Mouse (Mus musculus) neural tube, embryonic 14.5 days (tissue): Measurements from ENCODE around the gene Sfxn3. TPM values are rescaled to one million over a fixed set of nuclear protein-coding genes. Genes with fewer than 3 reads are reported as not detected.
"Not testable (repeated sequence)": the region's sequence is repeated elsewhere in the genome, so short reads cannot be mapped to it uniquely, and the experiment has no call there.

Experiments used
- ATAC-seq: fragments of 200-750 bp; cut with Nextera tagmentation; 2 replicates; pipeline ENCODE4 v1.8.0; 2017; ENCODE audit warnings: low read depth, mild to moderate bottlenecking, moderate TSS enrichment, moderate library complexity
- H3K27ac ChIP-seq: fragments of 300-500 bp; sonication (generic); 2 replicates; pipeline ENCODE4 v1.5.1; 2014; ENCODE audit warnings: low read depth, mild to moderate bottlenecking, control low read depth, low read length, moderate library complexity, mixed read lengths
- H3K27me3 ChIP-seq: fragments of 300-500 bp; sonication (generic); 2 replicates; pipeline ENCODE4 v1.6.1; 2014; ENCODE audit warnings: low read length; ENCODE audit not compliant: control insufficient read depth, insufficient read depth
- H3K36me3 ChIP-seq: fragments of 300-500 bp; sonication (generic); 2 replicates; pipeline ENCODE4 v1.6.1; 2014; ENCODE audit warnings: low read length, mixed read lengths; ENCODE audit not compliant: control insufficient read depth, insufficient read depth
- H3K4me1 ChIP-seq: fragments of 300-500 bp; sonication (generic); 2 replicates; pipeline ENCODE4 v1.6.1; 2014; ENCODE audit warnings: low read length; ENCODE audit not compliant: control insufficient read depth, insufficient read depth
- H3K4me2 ChIP-seq: fragments of 300-500 bp; sonication (generic); 2 replicates; pipeline ENCODE4 v1.6.1; 2014; ENCODE audit warnings: mild to moderate bottlenecking, low read depth, low read length, control low read depth
- H3K4me3 ChIP-seq: fragments of 300-500 bp; sonication (generic); 2 replicates; pipeline ENCODE4 v1.5.1; 2014; ENCODE audit warnings: low read depth, low read length, control low read depth, mixed read lengths
- H3K9ac ChIP-seq: fragments of 300-500 bp; sonication (generic); replicated peaks from 2 replicates; pipeline ENCODE4 v1.6.1; 2014; ENCODE audit warnings: low read depth, mild to moderate bottlenecking, control low read depth, low read length, mixed read lengths
- H3K9me3 ChIP-seq: fragments of 300-500 bp; sonication (generic); 2 replicates; pipeline ENCODE4 v1.6.1; 2016; ENCODE audit warnings: low read length; ENCODE audit not compliant: control insufficient read depth
- WGBS: fragments of 180-500 bp; shearing (Covaris S2); extraction: QIAGEN DNeasy Blood & Tissue Kit; methylation state at CpG from one replicate; pipeline ENCODE4 v1.1.7; 2014; 5-methylcytosine and 5-hydroxymethylcytosine counted together
- polyA plus RNA-seq: library from polyadenylated mRNA; unstranded; fragments of >200 nt; fragmentation: Nextera tagmentation; extraction: Ambion mirVana; gene quantifications from 2 replicates; pipeline ENCODE4 v1.2.1, GENCODE M21; 2014

Gene Sfxn3
- polyA plus RNA-seq, 1 experiment from 2014 or later: 79.6 TPM

- no peak for ATAC-seq
- Histone ChIP-seq H3K27ac (no peak overlapping the region), H3K9me3 (no peaks in the 10 kb centered on the region), H3K27me3 (no peaks in the 10 kb centered on the region), H3K4me1 (peaks cover 6% of the 10 kb centered on the region; the same call in 1 of the 2 replicates), H3K4me2 (no peak overlapping the region), H3K9ac (no peak overlapping the region), H3K36me3 (0 out of 2 replicates have a peak, but pooled peaks cover 3% of the 10 kb centered on the region), H3K4me3 (no peak overlapping the region)
- WGBS: 46% methylated on average over 17 of the region's 17 CpGs
Observed at GRCm38 (mm10) chr19:45032570-45033332, 14.6 kb upstream of the Sfxn3 start.

GRCm38 (mm10) chr19:45036867-45037266, 10.4 kb upstream of the Sfxn3 start:
- Histone ChIP-seq H3K4me3 (no peak overlapping the region), H3K27me3 (no peaks in the 10 kb centered on the region), H3K27ac (no peak overlapping the region), H3K4me2 (no peak overlapping the region), H3K36me3 (no peaks in the 10 kb centered on the region), H3K9ac (no peak overlapping the region), H3K9me3 (no peaks in the 10 kb centered on the region), H3K4me1 (no peaks in the 10 kb centered on the region)
- no peak for ATAC-seq
- WGBS: 26% methylated on average over 16 of the region's 16 CpGs

GRCm38 (mm10) chr19:45038198-45038597, 9.1 kb upstream of the Sfxn3 start:
- H3K4me3 ChIP-seq, H3K27ac ChIP-seq, H3K4me2 ChIP-seq, H3K36me3 ChIP-seq, H3K9me3 ChIP-seq, H3K4me1 ChIP-seq, H3K27me3 ChIP-seq, ATAC-seq, H3K9ac ChIP-seq: not testable (repeated sequence)
- WGBS: 92% methylated on average over 7 of the region's 7 CpGs

- WGBS: 61% methylated on average over 13 of the region's 13 CpGs
- H3K4me2 ChIP-seq: no peak overlapping the region
- H3K36me3 ChIP-seq: no peaks in the 10 kb centered on the region
- H3K27me3 ChIP-seq: no peaks in the 10 kb centered on the region
- ATAC-seq: no peak
- no peak overlapping the region for H3K9ac ChIP-seq
- no peak overlapping the region for H3K27ac ChIP-seq
- H3K4me1 ChIP-seq: no peaks in the 10 kb centered on the region
- no peak overlapping the region for H3K4me3 ChIP-seq
- no peaks in the 10 kb centered on the region for H3K9me3 ChIP-seq
Observed at GRCm38 (mm10) chr19:45040214-45040613, 7.1 kb upstream of the Sfxn3 start.

GRCm38 (mm10) chr19:45044389-45044927, 2.8 kb upstream of the Sfxn3 start:
- Histone ChIP-seq H3K27me3 (no peaks in the 10 kb centered on the region), H3K9ac (no peak overlapping the region), H3K4me2 (no peak overlapping the region), H3K9me3 (no peaks in the 10 kb centered on the region), H3K27ac (no peak overlapping the region), H3K36me3 (no peaks in the 10 kb centered on the region), H3K4me3 (no peak overlapping the region), H3K4me1 (peaks cover 18% of the 10 kb centered on the region)
- 59% methylated on average over 11 of the region's 11 CpGs for whole genome bisulfite sequencing
- no peak for ATAC-seq

GRCm38 (mm10) chr19:45045236-45045635, 2.1 kb upstream of the Sfxn3 start:
- Histone ChIP-seq H3K4me1 (peaks cover 20% of the 10 kb centered on the region), H3K9me3 (no peaks in the 10 kb centered on the region), H3K27ac (no peak overlapping the region), H3K36me3 (no peaks in the 10 kb centered on the region), H3K4me3 (no peak overlapping the region), H3K27me3 (no peaks in the 10 kb centered on the region), H3K4me2 (no peak overlapping the region), H3K9ac (no peak overlapping the region)
- WGBS: 52% methylated on average over 15 of the region's 15 CpGs
- no peak for ATAC-seq

- no peak within 1 kb of the TSS; the same call in 1 of the 2 replicates for H3K27ac ChIP-seq
- no peaks in the 10 kb centered on the region for H3K9me3 ChIP-seq
- H3K4me1 ChIP-seq: peaks cover 20% of the 10 kb centered on the region
- no peak for ATAC-seq
- 83% methylated on average over 5 of the region's 5 CpGs for WGBS
- no peaks in the 10 kb centered on the region for H3K27me3 ChIP-seq
- H3K9ac ChIP-seq: peak within 1 kb of the TSS; percentile 25
- H3K4me2 ChIP-seq: peak within 1 kb of the TSS; percentile 60
- peaks cover under 1% of the 10 kb centered on the region; the same call in 1 of the 2 replicates for H3K36me3 ChIP-seq
- H3K4me3 ChIP-seq: peak within 1 kb of the TSS; percentile 30
Observed at GRCm38 (mm10) chr19:45045651-45046050, 1.7 kb upstream of the Sfxn3 start, which contains the start of gene Pdzd7. Pdzd7 (minus strand) TSS chr19:45045717.

- Histone ChIP-seq H3K4me1 (peaks cover 20% of the 10 kb centered on the region), H3K27me3 (no peaks in the 10 kb centered on the region)
- 2% methylated on average over 34 of the region's 34 CpGs for WGBS
Observed at GRCm38 (mm10) chr19:45046523-45047321, 581 bp upstream of the Sfxn3 start.

More at GRCm38 (mm10) chr19:45046523-45047321, 581 bp upstream of the Sfxn3 start:
- H3K4me3 ChIP-seq: peak overlapping the region; percentile 30
- H3K9ac ChIP-seq: peak overlapping the region; percentile 25
- ATAC-seq: peak; percentile 55
- H3K4me2 ChIP-seq: peak overlapping the region; percentile 60
- H3K9me3 ChIP-seq: no peaks in the 10 kb centered on the region
- H3K27ac ChIP-seq: peak overlapping the region; percentile 64
- peaks cover 3% of the 10 kb centered on the region; the same call in 1 of the 2 replicates for H3K36me3 ChIP-seq
